Mouse (Mus musculus) kidney, postnatal 0 days (tissue): ENCODE results near the gene Phb2. TPM values are rescaled to one million over a fixed set of nuclear protein-coding genes. Genes with fewer than 3 reads are reported as not detected.

ENCODE experiments used
- ATAC-seq: fragments of 200-750 bp; cut with Nextera tagmentation; replicated peaks from 2 replicates; pipeline ENCODE4 v1.8.0; 2017; ENCODE audit warnings: low read depth, moderate number of reproducible peaks, moderate TSS enrichment, moderate library complexity; ENCODE audit not compliant: low FRiP score
- DNase-seq: peaks from one replicate; pipeline ENCODE4 v3.0.0-alpha.2; 2016; ENCODE audit warnings: low spot score
- H3K27ac ChIP-seq: fragments of 300-500 bp; sonication (generic); 2 replicates; pipeline ENCODE4 v1.5.1; 2014; ENCODE audit warnings: mild to moderate bottlenecking
- H3K27me3 ChIP-seq: fragments of 300-500 bp; sonication (generic); 2 replicates; pipeline ENCODE4 v1.6.1; 2014; ENCODE audit warnings: low read length, mixed read lengths; ENCODE audit not compliant: insufficient read depth
- H3K36me3 ChIP-seq: fragments of 300-500 bp; sonication (generic); 2 replicates; pipeline ENCODE4 v1.6.1; 2014; ENCODE audit warnings: low read length, mixed read lengths; ENCODE audit not compliant: insufficient read depth
- H3K4me1 ChIP-seq: fragments of 300-500 bp; sonication (generic); replicated peaks from 2 replicates; pipeline ENCODE4 v1.6.1; 2014; ENCODE audit warnings: antibody characterized with exemption, low read length, mixed read lengths; ENCODE audit not compliant: insufficient read depth
- H3K4me2 ChIP-seq: fragments of 300-500 bp; sonication (generic); 2 replicates; pipeline ENCODE4 v1.6.1; 2014; ENCODE audit warnings: mild to moderate bottlenecking, low read length, moderate library complexity, mixed read lengths
- H3K4me3 ChIP-seq: fragments of 300-500 bp; sonication (generic); replicated peaks from 2 replicates; pipeline ENCODE4 v1.5.1; 2014; ENCODE audit warnings: low read depth, low read length
- H3K9ac ChIP-seq: fragments of 300-500 bp; sonication (generic); 2 replicates; pipeline ENCODE4 v1.6.1; 2014; ENCODE audit warnings: low read depth, low read length
- H3K9me3 ChIP-seq: fragments of 300-500 bp; sonication (generic); replicated peaks from 2 replicates; pipeline ENCODE4 v1.6.1; 2016; ENCODE audit warnings: low read length, inconsistent platforms, mixed read lengths
- CTCF ChIP-seq: IDR thresholded peaks from 2 replicates; pipeline ENCODE4 v1.5.1; 2016; ENCODE audit warnings: antibody characterized with exemption, low read depth, mild to moderate bottlenecking, moderate library complexity
- WGBS: fragments of 180-500 bp; shearing (Covaris S2); extraction: QIAGEN DNeasy Blood & Tissue Kit; methylation state at CpG from one replicate; pipeline ENCODE4 v1.1.7; 2014; 5-methylcytosine and 5-hydroxymethylcytosine counted together
- polyA plus RNA-seq: library from polyadenylated mRNA; unstranded; fragments of >200 nt; fragmentation: Nextera tagmentation; extraction: Ambion mirVana; gene quantifications from 2 replicates; pipeline ENCODE4 v1.2.1, GENCODE M21; 2015

The Phb2 gene
- polyA plus RNA-seq, 1 experiment from 2014 or later = 404 TPM

GRCm38 (mm10) chr6:124702784-124703103, 9.4 kb upstream of the Phb2 start:
- peak; percentile 53 for ATAC-seq
- Histone ChIP-seq H3K27ac (no peak overlapping the region), H3K4me1 (0 out of 2 replicates have a peak, but pooled peaks cover 10% of the 10 kb centered on the region), H3K4me2 (no peak overlapping the region), H3K4me3 (no peak overlapping the region), H3K36me3 (peaks cover 58% of the 10 kb centered on the region), H3K9me3 (no peaks in the 10 kb centered on the region), H3K9ac (no peak overlapping the region), H3K27me3 (no peaks in the 10 kb centered on the region)
- peak; percentile 87 for TF ChIP-seq CTCF
- whole genome bisulfite sequencing = 46% methylated on average over 3 of the region's 3 CpGs
- peak; percentile 81 for DNase-seq

- 74% methylated on average over 7 of the region's 7 CpGs for WGBS
- H3K4me3 ChIP-seq = no peak overlapping the region
- peaks cover 54% of the 10 kb centered on the region for H3K36me3 ChIP-seq
- H3K4me2 ChIP-seq = no peak overlapping the region
- no peak overlapping the region for H3K27ac ChIP-seq
- H3K9ac ChIP-seq = no peak overlapping the region
- no peaks in the 10 kb centered on the region for H3K9me3 ChIP-seq
- ATAC-seq (no peak), DNase-seq (no peak)
- TF ChIP-seq CTCF = no peak
- H3K4me1 ChIP-seq = 0 out of 2 replicates have a peak, but pooled peaks cover 10% of the 10 kb centered on the region
- no peaks in the 10 kb centered on the region for H3K27me3 ChIP-seq
These were observed 8.3 kb upstream of the Phb2 start for GRCm38 (mm10) chr6:124703789-124704188.

GRCm38 (mm10) chr6:124704417-124704816, 7.7 kb upstream of the Phb2 start:
- Histone ChIP-seq H3K9me3 (no peaks in the 10 kb centered on the region), H3K4me3 (no peak overlapping the region), H3K4me1 (0 out of 2 replicates have a peak, but pooled peaks cover 8% of the 10 kb centered on the region), H3K9ac (no peak overlapping the region), H3K36me3 (peaks cover 53% of the 10 kb centered on the region), H3K27me3 (no peaks in the 10 kb centered on the region), H3K4me2 (no peak overlapping the region), H3K27ac (no peak overlapping the region)
- TF ChIP-seq CTCF = no peak
- ATAC-seq = no peak
- DNase-seq = no peak
- WGBS = 96% methylated on average over 2 of the region's 2 CpGs

GRCm38 (mm10) chr6:124706061-124706627, 6.0 kb upstream of the Phb2 start:
- DNase-seq (no peak), ATAC-seq (no peak)
- peaks cover 49% of the 10 kb centered on the region for H3K36me3 ChIP-seq

GRCm38 (mm10) chr6:124708289-124708889, 3.7 kb upstream of the Phb2 start:
- no peak for DNase-seq
- Histone ChIP-seq H3K27me3 (no peaks in the 10 kb centered on the region), H3K9ac (no peak overlapping the region), H3K36me3 (peaks cover 31% of the 10 kb centered on the region), H3K9me3 (no peaks in the 10 kb centered on the region), H3K4me3 (no peak overlapping the region), H3K27ac (no peak overlapping the region), H3K4me2 (no peak overlapping the region), H3K4me1 (peaks cover 15% of the 10 kb centered on the region; the same call in 1 of the 2 replicates)
- ATAC-seq = no peak
- 92% methylated on average over 10 of the region's 10 CpGs for WGBS
- no peak for TF ChIP-seq CTCF

More at GRCm38 (mm10) chr6:124706061-124706627, 6.0 kb upstream of the Phb2 start:
- no peak overlapping the region for H3K4me2 ChIP-seq
- TF ChIP-seq CTCF = no peak
- H3K4me3 ChIP-seq = no peak overlapping the region
- H3K9ac ChIP-seq = no peak overlapping the region
- 0 out of 2 replicates have a peak, but pooled peaks cover 7% of the 10 kb centered on the region for H3K4me1 ChIP-seq
- H3K27me3 ChIP-seq = no peaks in the 10 kb centered on the region
- WGBS = 65% methylated on average over 5 of the region's 5 CpGs
- H3K9me3 ChIP-seq = no peaks in the 10 kb centered on the region
- H3K27ac ChIP-seq = no peak overlapping the region

- Histone ChIP-seq H3K9me3 (no peaks in the 10 kb centered on the region), H3K9ac (peak overlapping the region; percentile 94), H3K4me1 (peaks cover 19% of the 10 kb centered on the region; the same call in 1 of the 2 replicates), H3K27me3 (no peaks in the 10 kb centered on the region), H3K27ac (peak overlapping the region; percentile 91), H3K36me3 (peaks cover 27% of the 10 kb centered on the region), H3K4me2 (peak overlapping the region; percentile 92), H3K4me3 (peak overlapping the region; percentile 92)
- no peak for ATAC-seq
- WGBS = 8% methylated on average over 11 of the region's 11 CpGs
- no peak for DNase-seq
- no peak for TF ChIP-seq CTCF
These were observed 782 bp downstream of the Phb2 start for GRCm38 (mm10) chr6:124712918-124713317.
